Mouse (Mus musculus): ENCODE results near the gene H2al1j. TPM values are rescaled to one million over a fixed set of nuclear protein-coding genes. Genes with fewer than 3 reads are reported as not detected.

Gene H2al1j
- polyA plus RNA-seq, 1 experiment from 2014 or later, result not detected

DNA sequence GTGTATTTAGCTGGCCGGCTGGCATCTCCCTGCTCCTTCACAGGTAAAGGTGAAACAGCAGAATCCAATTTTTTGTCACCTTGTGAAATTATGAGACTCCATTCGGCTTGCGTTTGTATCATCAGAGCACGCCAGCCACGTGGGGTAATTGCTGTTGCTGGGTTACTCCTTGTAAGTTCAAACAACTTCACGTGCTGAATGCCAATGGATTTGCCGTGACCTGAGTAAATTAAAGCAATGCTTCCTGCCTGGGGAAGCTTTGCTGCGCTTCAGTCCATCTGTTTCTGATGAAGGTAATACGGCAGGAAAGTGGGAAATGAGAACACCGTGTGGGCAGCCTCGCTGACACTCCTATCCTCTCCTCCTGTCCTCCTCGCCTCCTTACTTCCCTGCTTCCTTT, 37.5 kb downstream of the H2al1j start:
- H3K4me3 ChIP-seq (ENCODE audit: low read depth, low read length), result no peak overlapping the region
- 54% methylated on average over 12 of the region's 12 CpGs for WGBS
- no peaks in the 10 kb centered on the region for H3K4me1 ChIP-seq (ENCODE audit: insufficient read depth)
- no peak for TF ChIP-seq CTCF (IDR thresholded peaks at IDR 0.05; ENCODE audit: low read depth)
- H3K4me2 ChIP-seq, result no peak overlapping the region
- no peak for ATAC-seq (ENCODE audit: insufficient read depth)
- H3K9me3 ChIP-seq (ENCODE audit: low read depth, low read length), result no peaks in the 10 kb centered on the region
- no peaks in the 10 kb centered on the region for H3K27me3 ChIP-seq (ENCODE audit: insufficient read depth, low read length)
- DNase-seq, result no peak
- no peak overlapping the region for H3K9ac ChIP-seq
- no peak overlapping the region for H3K27ac ChIP-seq (ENCODE audit: low read depth)
- no peaks in the 10 kb centered on the region for H3K36me3 ChIP-seq (ENCODE audit: insufficient read depth)

Other genes starting within 250 kb of the H2al1j start
- not detected in 2 replicates for gene H2al1a, start 28.6 kb upstream of the H2al1j start, polyA plus RNA-seq (2014; fragmentation: Nextera tagmentation; extraction: Ambion mirVana)
- gene H2al1b, start 25.4 kb upstream of the H2al1j start, polyA plus RNA-seq (2014; fragmentation: Nextera tagmentation; extraction: Ambion mirVana), result not detected in 2 replicates
- gene H2al1c, start 22.2 kb upstream of the H2al1j start, polyA plus RNA-seq (2014; fragmentation: Nextera tagmentation; extraction: Ambion mirVana), result not detected in 2 replicates
- not detected in 2 replicates for gene H2al1d, start 19.0 kb upstream of the H2al1j start, polyA plus RNA-seq (2014; fragmentation: Nextera tagmentation; extraction: Ambion mirVana)
- not detected in 2 replicates for gene H2al1e, start 15.9 kb upstream of the H2al1j start, polyA plus RNA-seq (2014; fragmentation: Nextera tagmentation; extraction: Ambion mirVana)
- gene H2al1f, start 12.7 kb upstream of the H2al1j start, polyA plus RNA-seq (2014; fragmentation: Nextera tagmentation; extraction: Ambion mirVana), result not detected in 2 replicates
- gene H2al1g, start 9.6 kb upstream of the H2al1j start, polyA plus RNA-seq (2014; fragmentation: Nextera tagmentation; extraction: Ambion mirVana), result not detected in 2 replicates
- not detected in 2 replicates for gene H2al1h, start 6.3 kb upstream of the H2al1j start, polyA plus RNA-seq (2014; fragmentation: Nextera tagmentation; extraction: Ambion mirVana)
- gene H2al1i, start 3.2 kb upstream of the H2al1j start, polyA plus RNA-seq (2014; fragmentation: Nextera tagmentation; extraction: Ambion mirVana), result not detected in 2 replicates